Mouse (Mus musculus): Measurements from ENCODE around the gene Erich4. TPM values are rescaled to one million over a fixed set of nuclear protein-coding genes. Genes with fewer than 3 reads are reported as not detected.

The Erich4 gene
- polyA plus RNA-seq, 1 experiment from 2014 or later: not detected

DNA sequence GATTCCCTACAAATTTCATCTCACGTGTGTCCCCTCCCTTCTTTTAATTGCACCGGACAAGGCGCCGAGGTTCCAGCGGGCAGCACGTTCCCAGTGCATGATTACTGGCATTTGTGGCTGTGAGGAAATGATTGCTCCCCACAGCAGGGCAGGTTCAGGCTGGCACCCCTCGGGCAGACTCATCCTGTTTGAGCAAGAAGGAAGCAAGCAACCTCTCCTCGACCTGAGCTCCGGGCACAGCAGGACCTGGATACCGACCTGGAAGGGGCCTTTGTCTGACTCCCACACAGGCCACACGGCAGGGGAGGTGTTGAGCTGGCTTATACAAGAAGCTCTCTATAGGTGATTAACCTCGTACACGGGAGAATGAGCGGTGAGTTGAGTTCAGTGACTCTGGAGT is 29.4 kb upstream of the Erich4 start:
- Histone ChIP-seq H3K36me3 (ENCODE audit: control insufficient read depth, insufficient read depth, low read length) (no peaks in the 10 kb centered on the region), H3K4me3 (ENCODE audit: low read depth, low read length) (no peak overlapping the region), H3K4me1 (ENCODE audit: control insufficient read depth, insufficient read depth, low read length) (no peaks in the 10 kb centered on the region), H3K9ac (ENCODE audit: low read length) (no peak overlapping the region), H3K9me3 (ENCODE audit: control insufficient read depth, low read length) (no peaks in the 10 kb centered on the region), H3K27ac (ENCODE audit: low read depth, low read length) (no peak overlapping the region), H3K4me2 (ENCODE audit: low read depth) (no peak overlapping the region), H3K27me3 (ENCODE audit: control insufficient read depth, insufficient read depth, low read length) (no peaks in the 10 kb centered on the region)
- 72% methylated on average over 14 of the region's 14 CpGs for WGBS
- no peak for ATAC-seq (ENCODE audit: insufficient read depth, low FRiP score, low TSS enrichment)
- no peak for DNase-seq (ENCODE audit: low spot score)

DNA sequence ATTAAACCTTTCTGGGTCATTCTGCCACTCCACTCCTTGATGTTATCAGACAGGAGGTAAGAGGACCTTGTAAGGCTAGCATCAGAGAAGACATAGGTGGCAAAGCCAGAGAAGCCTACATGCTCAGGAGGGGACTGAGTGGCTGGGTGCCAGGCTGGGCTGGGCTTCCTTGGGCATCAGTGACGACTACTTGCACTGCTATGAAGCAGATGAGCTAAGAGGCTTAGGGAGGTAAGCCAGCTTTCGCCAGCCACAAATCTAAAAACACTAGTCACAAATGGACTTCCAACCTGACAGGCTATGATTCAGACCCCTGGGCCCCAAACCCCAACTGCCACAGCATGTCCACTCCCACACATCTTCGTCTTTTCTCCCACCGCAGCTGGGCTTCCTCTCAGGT is 28.9 kb upstream of the Erich4 start:
- H3K4me1 ChIP-seq (ENCODE audit: control insufficient read depth, insufficient read depth, low read length): no peaks in the 10 kb centered on the region
- 76% methylated on average over 4 of the region's 4 CpGs for WGBS
- H3K36me3 ChIP-seq (ENCODE audit: control insufficient read depth, insufficient read depth, low read length): no peaks in the 10 kb centered on the region
- no peaks in the 10 kb centered on the region for H3K9me3 ChIP-seq (ENCODE audit: control insufficient read depth, low read length)
- H3K27me3 ChIP-seq (ENCODE audit: control insufficient read depth, insufficient read depth, low read length): no peaks in the 10 kb centered on the region
- ATAC-seq (ENCODE audit: insufficient read depth, low FRiP score, low TSS enrichment): no peak
- DNase-seq (ENCODE audit: low spot score): no peak
- H3K27ac ChIP-seq (ENCODE audit: low read depth, low read length): no peak overlapping the region
- no peak overlapping the region for H3K4me2 ChIP-seq (ENCODE audit: low read depth)
- no peak overlapping the region for H3K9ac ChIP-seq (ENCODE audit: low read length)
- no peak overlapping the region for H3K4me3 ChIP-seq (ENCODE audit: low read depth, low read length)

DNA sequence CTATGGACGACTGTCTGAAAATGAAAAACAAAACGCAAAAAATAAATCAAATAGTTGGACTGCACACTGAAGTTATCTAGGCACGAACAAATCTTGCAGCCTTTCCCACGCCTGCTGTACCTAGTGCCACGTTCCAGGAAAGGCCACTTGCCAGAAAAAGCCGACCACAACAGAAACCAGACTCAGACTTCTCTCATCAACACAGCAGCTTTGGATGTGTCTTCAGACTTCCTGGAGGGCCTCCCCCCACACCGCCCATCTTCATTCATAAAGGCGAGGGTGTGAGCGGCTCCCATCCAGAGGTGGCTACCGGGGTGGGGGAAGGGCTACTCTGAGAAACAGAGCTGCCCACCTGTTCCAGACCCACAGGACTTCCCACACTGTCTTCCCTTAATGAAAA is 28.4 kb upstream of the Erich4 start:
- H3K4me3 ChIP-seq (ENCODE audit: low read depth, low read length): no peak overlapping the region
- no peak overlapping the region for H3K4me2 ChIP-seq (ENCODE audit: low read depth)
- no peaks in the 10 kb centered on the region for H3K9me3 ChIP-seq (ENCODE audit: control insufficient read depth, low read length)
- no peaks in the 10 kb centered on the region for H3K36me3 ChIP-seq (ENCODE audit: control insufficient read depth, insufficient read depth, low read length)
- H3K27ac ChIP-seq (ENCODE audit: low read depth, low read length): no peak overlapping the region
- no peaks in the 10 kb centered on the region for H3K27me3 ChIP-seq (ENCODE audit: control insufficient read depth, insufficient read depth, low read length)
- H3K9ac ChIP-seq (ENCODE audit: low read length): no peak overlapping the region
- H3K4me1 ChIP-seq (ENCODE audit: control insufficient read depth, insufficient read depth, low read length): no peaks in the 10 kb centered on the region
- ATAC-seq (ENCODE audit: insufficient read depth, low FRiP score, low TSS enrichment): no peak
- no peak for DNase-seq (ENCODE audit: low spot score)
- WGBS: 92% methylated on average over 10 of the region's 10 CpGs

DNA sequence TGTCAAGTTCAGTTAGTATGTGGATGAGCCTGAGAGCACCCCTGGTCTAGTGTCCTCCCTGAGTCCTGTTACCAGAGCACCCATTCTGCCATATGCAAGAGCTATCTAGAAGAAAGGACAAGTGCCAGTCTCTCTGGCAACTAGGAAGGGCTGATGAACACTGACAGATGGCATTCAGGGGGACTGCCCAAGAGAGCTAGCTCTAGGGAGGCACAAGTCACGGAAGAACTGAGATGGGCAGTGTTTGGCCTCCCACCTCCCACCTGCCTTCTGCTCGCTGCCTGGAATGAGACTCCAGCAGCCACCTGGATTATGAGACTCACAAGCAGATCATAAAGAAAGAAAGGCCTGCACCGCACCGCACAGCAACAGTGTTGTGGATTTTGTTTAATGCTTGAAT is 24.1 kb upstream of the Erich4 start:
- H3K9ac ChIP-seq (ENCODE audit: low read length): no peak overlapping the region
- ATAC-seq (ENCODE audit: insufficient read depth, low FRiP score, low TSS enrichment) (no peak), DNase-seq (ENCODE audit: low spot score) (no peak)
- no peak overlapping the region for H3K4me3 ChIP-seq (ENCODE audit: low read depth, low read length)
- H3K9me3 ChIP-seq (ENCODE audit: control insufficient read depth, low read length): no peaks in the 10 kb centered on the region
- H3K4me1 ChIP-seq (ENCODE audit: control insufficient read depth, insufficient read depth, low read length): no peaks in the 10 kb centered on the region
- H3K4me2 ChIP-seq (ENCODE audit: low read depth): no peak overlapping the region
- H3K36me3 ChIP-seq (ENCODE audit: control insufficient read depth, insufficient read depth, low read length): no peaks in the 10 kb centered on the region
- no peaks in the 10 kb centered on the region for H3K27me3 ChIP-seq (ENCODE audit: control insufficient read depth, insufficient read depth, low read length)
- 91% methylated on average over 4 of the region's 4 CpGs for WGBS
- H3K27ac ChIP-seq (ENCODE audit: low read depth, low read length): no peak overlapping the region

DNA sequence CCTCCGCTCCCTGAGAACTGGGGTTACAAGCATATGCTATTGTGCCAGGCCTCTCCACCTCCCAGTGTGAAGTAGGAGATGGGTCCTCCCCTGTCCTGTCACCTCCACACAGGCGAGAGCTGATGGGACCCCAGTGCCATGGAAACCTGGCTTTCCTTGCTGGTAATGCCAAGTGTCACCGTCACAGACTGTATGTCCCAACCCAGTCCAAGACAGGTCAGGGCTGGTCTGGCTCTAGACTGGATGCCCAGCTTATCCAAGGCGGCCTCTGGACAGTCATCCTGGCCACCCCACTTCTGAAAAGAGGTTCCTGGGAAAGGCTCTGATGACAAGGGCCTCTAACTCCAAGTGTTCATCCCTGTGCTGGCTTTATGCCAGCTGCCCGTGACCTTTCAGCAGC is 21.4 kb upstream of the Erich4 start:
- 91% methylated on average over 5 of the region's 5 CpGs for WGBS
- no peaks in the 10 kb centered on the region; the same call in 1 of the 2 replicates for H3K36me3 ChIP-seq (ENCODE audit: control insufficient read depth, insufficient read depth, low read length)

DNA sequence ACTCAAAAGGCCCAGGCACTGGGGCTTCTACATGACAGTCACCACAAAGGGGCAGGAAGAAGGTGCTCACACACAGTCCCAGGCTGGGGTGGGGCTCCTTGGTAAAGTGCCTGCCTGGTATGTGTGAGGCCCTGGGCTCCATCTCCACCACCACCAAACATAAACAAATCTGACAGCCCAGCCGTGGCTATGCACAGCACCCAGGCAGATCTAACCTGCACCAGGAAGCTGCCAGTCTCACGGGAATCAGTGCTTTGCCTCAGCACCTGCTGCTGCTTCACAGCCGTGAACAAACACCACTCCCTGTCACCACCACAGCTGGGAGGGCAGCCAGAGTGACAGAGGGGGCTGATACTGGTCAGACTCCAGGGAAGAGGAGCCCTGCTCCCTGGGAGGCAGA is 20.7 kb upstream of the Erich4 start:
- 74% methylated on average over 3 of the region's 3 CpGs for WGBS
- ATAC-seq (ENCODE audit: insufficient read depth, low FRiP score, low TSS enrichment): no peak
- DNase-seq (ENCODE audit: low spot score): no peak
- Histone ChIP-seq H3K36me3 (ENCODE audit: control insufficient read depth, insufficient read depth, low read length) (no peaks in the 10 kb centered on the region; the same call in 1 of the 2 replicates), H3K27ac (ENCODE audit: low read depth, low read length) (no peak overlapping the region), H3K4me2 (ENCODE audit: low read depth) (no peak overlapping the region), H3K27me3 (ENCODE audit: control insufficient read depth, insufficient read depth, low read length) (no peaks in the 10 kb centered on the region), H3K4me1 (ENCODE audit: control insufficient read depth, insufficient read depth, low read length) (no peaks in the 10 kb centered on the region), H3K9ac (ENCODE audit: low read length) (no peak overlapping the region), H3K4me3 (ENCODE audit: low read depth, low read length) (no peak overlapping the region), H3K9me3 (ENCODE audit: control insufficient read depth, low read length) (no peaks in the 10 kb centered on the region)

More for the DNA sequence above, 21.4 kb upstream of the Erich4 start:
- no peak for DNase-seq (ENCODE audit: low spot score)
- Histone ChIP-seq H3K27me3 (ENCODE audit: control insufficient read depth, insufficient read depth, low read length) (no peaks in the 10 kb centered on the region), H3K27ac (ENCODE audit: low read depth, low read length) (no peak overlapping the region), H3K4me3 (ENCODE audit: low read depth, low read length) (no peak overlapping the region), H3K4me2 (ENCODE audit: low read depth) (no peak overlapping the region), H3K9ac (ENCODE audit: low read length) (no peak overlapping the region), H3K4me1 (ENCODE audit: control insufficient read depth, insufficient read depth, low read length) (no peaks in the 10 kb centered on the region), H3K9me3 (ENCODE audit: control insufficient read depth, low read length) (no peaks in the 10 kb centered on the region)
- ATAC-seq (ENCODE audit: insufficient read depth, low FRiP score, low TSS enrichment): no peak

DNA sequence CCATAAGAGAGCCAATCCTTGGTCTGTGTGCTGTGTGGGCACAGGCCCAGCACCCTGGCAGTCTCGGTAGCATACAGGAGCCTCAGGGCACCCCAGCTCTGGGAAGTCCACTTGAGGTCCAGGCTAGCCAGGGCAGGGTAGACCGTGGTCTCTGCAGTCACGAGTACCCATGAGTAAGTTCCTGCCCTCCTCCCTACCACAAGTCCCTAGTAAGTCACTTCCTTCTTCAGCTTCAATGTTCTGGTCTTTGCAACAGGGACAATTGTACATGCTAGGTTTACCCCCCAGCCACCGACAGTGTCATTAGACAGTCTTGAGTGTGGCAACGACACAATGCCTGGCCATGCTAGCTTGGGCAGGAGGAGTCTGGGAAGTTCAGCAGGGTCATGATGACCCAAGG is 17.0 kb upstream of the Erich4 start:
- 87% methylated on average over 5 of the region's 5 CpGs for WGBS
- Histone ChIP-seq H3K27ac (ENCODE audit: low read depth, low read length) (no peak overlapping the region), H3K4me1 (ENCODE audit: control insufficient read depth, insufficient read depth, low read length) (peaks cover 3% of the 10 kb centered on the region), H3K36me3 (ENCODE audit: control insufficient read depth, insufficient read depth, low read length) (peaks cover 3% of the 10 kb centered on the region), H3K4me3 (ENCODE audit: low read depth, low read length) (no peak overlapping the region), H3K9ac (ENCODE audit: low read length) (no peak overlapping the region), H3K9me3 (ENCODE audit: control insufficient read depth, low read length) (no peaks in the 10 kb centered on the region), H3K27me3 (ENCODE audit: control insufficient read depth, insufficient read depth, low read length) (peaks cover 13% of the 10 kb centered on the region), H3K4me2 (ENCODE audit: low read depth) (no peak overlapping the region)
- DNase-seq (ENCODE audit: low spot score) (no peak), ATAC-seq (ENCODE audit: insufficient read depth, low FRiP score, low TSS enrichment) (no peak)

DNA sequence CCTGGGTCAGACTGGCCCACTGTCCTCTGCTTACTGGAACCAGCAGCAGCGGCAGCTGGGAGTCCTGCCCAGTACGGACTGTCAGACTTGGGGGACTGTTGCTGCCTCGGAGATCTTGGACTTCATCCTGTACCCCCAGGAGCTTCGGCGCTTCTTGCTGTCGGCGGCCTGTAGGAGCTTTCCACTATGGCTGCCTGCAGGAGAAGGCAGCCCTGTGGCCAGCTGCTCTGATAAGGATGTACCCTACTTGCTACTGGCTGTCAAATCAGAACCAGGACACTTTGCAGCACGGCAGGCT is 12.6 kb upstream of the Erich4 start:
- Histone ChIP-seq H3K4me1 (ENCODE audit: control insufficient read depth, insufficient read depth, low read length) (peaks cover 7% of the 10 kb centered on the region), H3K4me2 (ENCODE audit: low read depth) (no peak overlapping the region), H3K4me3 (ENCODE audit: low read depth, low read length) (no peak overlapping the region), H3K27ac (ENCODE audit: low read depth, low read length) (no peak overlapping the region), H3K36me3 (ENCODE audit: control insufficient read depth, insufficient read depth, low read length) (peaks cover 3% of the 10 kb centered on the region), H3K9ac (ENCODE audit: low read length) (no peak overlapping the region), H3K9me3 (ENCODE audit: control insufficient read depth, low read length) (no peaks in the 10 kb centered on the region), H3K27me3 (ENCODE audit: control insufficient read depth, insufficient read depth, low read length) (peaks cover 15% of the 10 kb centered on the region)
- ATAC-seq (ENCODE audit: insufficient read depth, low FRiP score, low TSS enrichment) (no peak), DNase-seq (ENCODE audit: low spot score) (no peak)
- WGBS: 66% methylated on average over 8 of the region's 8 CpGs

DNA sequence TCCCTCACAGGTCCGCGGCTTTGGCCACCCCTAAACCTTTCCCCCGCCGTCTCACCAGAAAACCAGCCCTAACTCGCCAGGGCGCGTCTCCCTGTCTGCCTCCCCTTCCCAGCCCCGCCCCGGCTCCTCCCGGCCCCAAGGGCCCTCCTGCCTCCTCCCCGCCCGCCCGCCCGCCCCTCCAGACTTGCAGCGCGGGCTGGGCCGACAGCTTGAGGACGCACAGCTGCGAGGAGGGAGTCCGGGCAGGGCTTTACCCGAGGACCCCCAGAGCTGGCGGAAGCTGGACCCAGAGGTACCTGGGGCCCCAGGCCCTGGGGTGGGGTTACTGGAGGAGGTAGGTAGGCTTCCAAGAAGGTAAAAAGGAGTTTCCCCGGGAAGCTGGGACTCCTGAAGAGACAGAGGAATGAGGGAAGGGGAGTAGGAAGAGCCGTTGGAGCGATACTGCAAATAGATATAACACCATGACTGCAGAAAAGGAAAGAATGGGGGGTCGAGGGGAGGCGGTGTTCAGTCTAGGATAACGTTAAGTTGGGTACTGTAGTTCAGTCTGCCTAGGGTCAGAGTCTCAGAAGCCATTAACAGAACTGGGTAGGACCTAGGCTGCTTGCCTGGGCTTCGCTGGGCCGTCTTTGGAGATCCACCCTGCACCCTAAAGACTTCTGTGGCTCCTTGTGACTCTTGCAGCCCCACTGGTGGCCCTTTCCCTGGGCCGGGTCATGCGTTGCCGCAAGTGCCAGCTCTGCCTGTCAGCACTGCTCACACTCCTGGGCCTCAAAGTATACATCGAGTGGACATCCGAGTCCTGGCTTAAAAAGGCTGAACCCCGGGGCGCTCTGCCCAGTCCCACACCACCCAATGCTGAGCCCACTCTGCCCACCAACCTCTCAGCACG is 12.0 kb upstream of the Erich4 start:
- WGBS: 17% methylated on average over 37 of the region's 38 CpGs
- Histone ChIP-seq H3K9ac (ENCODE audit: low read length) (peak overlapping the region; percentile 44), H3K27ac (ENCODE audit: low read depth, low read length) (no peak overlapping the region), H3K9me3 (ENCODE audit: control insufficient read depth, low read length) (no peaks in the 10 kb centered on the region), H3K4me1 (ENCODE audit: control insufficient read depth, insufficient read depth, low read length) (peaks cover 7% of the 10 kb centered on the region), H3K4me2 (ENCODE audit: low read depth) (peak overlapping the region; percentile 44), H3K4me3 (ENCODE audit: low read depth, low read length) (peak overlapping the region; percentile 18), H3K27me3 (ENCODE audit: control insufficient read depth, insufficient read depth, low read length) (peaks cover 15% of the 10 kb centered on the region), H3K36me3 (ENCODE audit: control insufficient read depth, insufficient read depth, low read length) (peaks cover 3% of the 10 kb centered on the region)
- peak; percentile 44 for DNase-seq (ENCODE audit: low spot score)
- no peak for ATAC-seq (ENCODE audit: insufficient read depth, low FRiP score, low TSS enrichment)

All from neural tube, embryonic 11.5 days (tissue).